Mouse (Mus musculus): ENCODE measurements around the gene Rock2. TPM values are rescaled to one million over a fixed set of nuclear protein-coding genes. Genes with fewer than 3 reads are reported as not detected.

The Rock2 gene
- polyA plus RNA-seq, 1 experiment from 2014 or later = 16.1 TPM

DNA sequence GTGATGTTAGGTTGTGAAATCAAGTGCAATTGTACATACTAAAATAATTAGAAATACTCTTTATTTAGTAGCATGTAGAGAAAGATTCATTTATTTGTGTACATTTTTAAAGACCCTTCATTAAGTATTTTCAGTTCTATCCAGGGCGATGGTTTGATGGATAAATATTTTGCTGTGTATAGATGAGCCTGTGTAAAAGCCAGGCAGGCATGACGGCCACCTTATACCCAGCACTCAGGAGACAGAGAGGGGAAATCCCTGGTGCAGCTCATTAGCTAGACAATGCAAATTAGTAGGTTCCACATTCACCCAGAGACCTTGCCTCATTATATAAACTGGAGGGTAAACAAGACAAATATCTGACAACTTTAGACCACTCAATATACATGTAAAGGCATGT lies 68.7 kb downstream of the Rock2 start:
- peaks cover 77% of the 10 kb centered on the region for H3K36me3 ChIP-seq
- no peak for ATAC-seq (ENCODE audit: extremely low read depth, insufficient number of reproducible peaks, low FRiP score, low TSS enrichment)

DNA sequence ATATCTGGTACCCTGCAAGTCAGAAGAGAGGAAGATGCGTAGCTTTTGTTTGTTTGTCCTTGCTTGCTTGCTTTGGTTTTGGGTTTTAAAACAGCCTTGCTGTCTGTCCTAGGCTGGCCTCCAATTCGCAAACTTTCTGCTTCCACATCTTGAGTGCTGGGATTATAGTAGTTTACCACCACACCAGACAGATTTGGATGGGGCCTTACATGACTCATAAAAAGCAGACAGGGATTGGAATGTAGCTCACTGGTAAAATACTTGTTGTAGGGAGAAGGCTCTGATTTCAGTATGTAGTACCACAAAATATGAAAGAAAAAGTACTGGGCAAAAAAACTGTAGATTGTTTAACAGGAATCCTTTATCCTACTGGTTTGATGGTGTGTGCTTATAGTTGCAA lies 72.1 kb downstream of the Rock2 start:
- Histone ChIP-seq H3K36me3 (peaks cover 76% of the 10 kb centered on the region), H3K27me3 (replicated peaks) (no peaks in the 10 kb centered on the region), H3K4me3 (no peak overlapping the region), H3K4me1 (no peaks in the 10 kb centered on the region), H3K9ac (no peak overlapping the region), H3K4me2 (no peak overlapping the region), H3K27ac (replicated peaks) (no peak overlapping the region), H3K9me3 (no peaks in the 10 kb centered on the region)
- WGBS = 89% methylated on average over 2 of the region's 2 CpGs
- ATAC-seq (ENCODE audit: extremely low read depth, insufficient number of reproducible peaks, low FRiP score, low TSS enrichment) = no peak

More for the DNA sequence above, 68.7 kb downstream of the Rock2 start:
- Histone ChIP-seq H3K4me3 (no peak overlapping the region), H3K27ac (replicated peaks) (no peak overlapping the region), H3K4me1 (no peaks in the 10 kb centered on the region), H3K4me2 (no peak overlapping the region), H3K9me3 (no peaks in the 10 kb centered on the region), H3K27me3 (replicated peaks) (no peaks in the 10 kb centered on the region), H3K9ac (no peak overlapping the region)
- WGBS = 80% methylated on average over 2 of the region's 2 CpGs

DNA sequence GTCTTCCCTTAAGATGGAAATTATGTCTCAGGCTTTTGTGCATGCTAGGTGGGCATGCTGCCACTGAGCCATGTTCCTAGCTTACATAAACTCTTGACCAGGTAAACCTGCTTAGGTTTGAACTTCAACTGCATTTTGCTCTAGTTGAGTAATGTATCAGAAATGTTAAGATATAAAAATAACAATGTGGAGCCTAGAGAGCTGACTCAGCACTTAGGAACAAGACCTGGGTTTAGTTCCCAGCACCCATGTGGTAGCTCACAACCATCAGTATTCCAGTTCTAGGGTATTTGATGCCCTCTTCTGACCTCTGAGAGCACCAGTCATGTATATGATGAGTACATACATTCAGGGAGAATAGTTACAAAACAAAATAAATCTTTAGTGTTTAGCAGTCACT lies 82.4 kb downstream of the Rock2 start:
- no peak for ATAC-seq (ENCODE audit: extremely low read depth, insufficient number of reproducible peaks, low FRiP score, low TSS enrichment)
- no peak overlapping the region for H3K27ac ChIP-seq (replicated peaks)
- no peaks in the 10 kb centered on the region for H3K4me1 ChIP-seq
- no peaks in the 10 kb centered on the region for H3K27me3 ChIP-seq (replicated peaks)
- H3K4me3 ChIP-seq = no peak overlapping the region
- H3K9me3 ChIP-seq = no peaks in the 10 kb centered on the region
- H3K36me3 ChIP-seq = peaks cover 94% of the 10 kb centered on the region
- H3K4me2 ChIP-seq = no peak overlapping the region
- no peak overlapping the region for H3K9ac ChIP-seq

DNA sequence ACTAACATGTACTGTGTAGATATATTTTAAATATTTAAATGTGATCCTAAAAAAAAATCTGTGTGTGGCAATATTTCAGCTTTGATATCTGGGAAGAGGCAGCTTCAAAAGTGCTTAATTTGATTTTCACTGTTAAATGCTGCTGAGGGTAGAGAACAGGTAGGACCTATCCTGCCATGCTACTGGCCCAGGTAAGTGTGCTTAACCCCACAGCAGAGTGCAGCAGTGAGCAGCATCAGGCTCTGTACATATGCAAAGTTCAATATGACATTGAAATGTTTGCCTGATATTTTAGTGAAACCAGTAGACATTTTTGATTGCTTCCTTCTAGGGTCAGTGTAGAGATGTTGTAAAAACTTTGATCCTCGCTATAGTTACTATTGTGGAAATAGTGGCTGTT lies 91.1 kb downstream of the Rock2 start:
- peaks cover 74% of the 10 kb centered on the region for H3K36me3 ChIP-seq

DNA sequence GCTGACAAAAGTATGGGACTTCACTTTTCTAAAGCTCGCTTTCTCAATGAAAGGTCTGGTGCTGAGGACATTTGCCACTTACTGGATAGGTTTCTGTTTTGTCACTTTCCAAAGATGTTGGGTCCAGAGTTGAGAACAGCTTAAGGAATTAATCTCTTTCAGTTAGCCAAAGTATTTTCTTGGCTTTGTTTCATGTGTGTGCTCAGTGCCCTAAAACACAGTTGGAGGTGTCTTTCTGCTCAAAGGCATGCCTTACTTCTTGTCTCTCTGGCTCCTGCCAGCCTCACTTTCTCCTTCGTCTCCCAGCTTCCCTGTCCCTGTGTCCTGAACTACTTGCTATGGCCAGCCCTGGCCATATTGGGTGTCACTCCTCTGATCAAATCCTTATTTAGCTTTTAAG lies 96.7 kb downstream of the Rock2 start:
- H3K27me3 ChIP-seq (replicated peaks) = no peaks in the 10 kb centered on the region
- 79% methylated on average over 2 of the region's 2 CpGs for WGBS
- H3K4me1 ChIP-seq = peaks cover 10% of the 10 kb centered on the region
- no peak overlapping the region for H3K9ac ChIP-seq
- peaks cover 54% of the 10 kb centered on the region for H3K36me3 ChIP-seq
- no peak overlapping the region for H3K27ac ChIP-seq (replicated peaks)
- no peak for ATAC-seq (ENCODE audit: extremely low read depth, insufficient number of reproducible peaks, low FRiP score, low TSS enrichment)
- no peak overlapping the region for H3K4me3 ChIP-seq
- H3K4me2 ChIP-seq = no peak overlapping the region
- no peaks in the 10 kb centered on the region for H3K9me3 ChIP-seq

More for the DNA sequence above, 91.1 kb downstream of the Rock2 start:
- Histone ChIP-seq H3K4me3 (no peak overlapping the region), H3K27me3 (replicated peaks) (no peaks in the 10 kb centered on the region), H3K9me3 (no peaks in the 10 kb centered on the region), H3K4me2 (no peak overlapping the region), H3K4me1 (no peaks in the 10 kb centered on the region), H3K9ac (no peak overlapping the region), H3K27ac (replicated peaks) (no peak overlapping the region)
- 84% methylated on average over 1 of the region's 1 CpGs for WGBS
- ATAC-seq (ENCODE audit: extremely low read depth, insufficient number of reproducible peaks, low FRiP score, low TSS enrichment) = no peak

DNA sequence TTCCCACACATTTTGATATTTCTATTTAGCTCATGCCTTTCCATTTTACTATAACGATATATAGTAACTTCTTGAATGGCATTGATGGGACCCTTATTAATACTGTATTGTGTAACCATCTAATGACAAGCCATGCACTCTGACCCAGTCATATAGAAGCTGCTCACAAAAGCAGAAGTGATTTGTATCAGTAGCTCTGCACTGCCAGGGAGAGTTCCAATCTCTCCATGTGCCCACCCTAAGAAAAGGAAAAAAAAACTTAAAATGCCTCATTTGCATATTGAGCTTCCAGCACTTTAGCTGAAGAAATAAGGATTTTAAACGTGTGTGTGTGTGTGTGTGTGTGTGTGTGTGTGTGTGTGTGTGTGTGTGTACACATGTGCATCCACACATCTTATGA lies 97.7 kb downstream of the Rock2 start:
- Histone ChIP-seq H3K4me3 (no peak overlapping the region), H3K27ac (replicated peaks) (no peak overlapping the region), H3K9me3 (no peaks in the 10 kb centered on the region), H3K36me3 (peaks cover 46% of the 10 kb centered on the region), H3K9ac (no peak overlapping the region), H3K4me1 (peaks cover 10% of the 10 kb centered on the region), H3K4me2 (no peak overlapping the region), H3K27me3 (replicated peaks) (0 out of 2 replicates have a peak, but pooled peaks cover under 1% of the 10 kb centered on the region)
- WGBS = 91% methylated on average over 2 of the region's 2 CpGs
- ATAC-seq (ENCODE audit: extremely low read depth, insufficient number of reproducible peaks, low FRiP score, low TSS enrichment) = no peak

DNA sequence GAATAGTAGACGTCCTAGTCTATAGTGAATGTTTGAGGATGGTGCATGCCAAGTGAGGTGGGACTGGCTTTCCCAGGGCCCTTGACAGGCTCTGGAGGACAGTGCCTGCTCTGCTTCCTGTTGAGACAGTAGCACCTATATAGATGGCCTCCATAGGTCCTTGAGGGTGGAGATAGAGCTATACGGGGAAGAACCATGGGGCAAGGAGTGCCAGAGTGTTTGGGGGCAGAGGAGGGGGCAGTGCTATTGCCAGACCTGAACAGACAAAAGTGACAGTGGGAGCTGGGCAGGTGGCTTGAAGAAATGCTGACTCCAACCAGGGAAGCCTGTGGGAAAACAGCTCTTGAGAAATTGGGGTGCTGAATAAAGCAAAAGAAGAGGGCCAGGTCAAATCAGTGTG lies 99.6 kb downstream of the Rock2 start:
- no peak overlapping the region for H3K4me2 ChIP-seq
- H3K4me3 ChIP-seq = no peak overlapping the region
- no peaks in the 10 kb centered on the region for H3K9me3 ChIP-seq
- H3K27me3 ChIP-seq (replicated peaks) = 0 out of 2 replicates have a peak, but pooled peaks cover 8% of the 10 kb centered on the region
- H3K27ac ChIP-seq (replicated peaks) = no peak overlapping the region
- no peak for ATAC-seq (ENCODE audit: extremely low read depth, insufficient number of reproducible peaks, low FRiP score, low TSS enrichment)
- H3K9ac ChIP-seq = no peak overlapping the region
- H3K36me3 ChIP-seq = peaks cover 34% of the 10 kb centered on the region
- 79% methylated on average over 2 of the region's 2 CpGs for WGBS
- H3K4me1 ChIP-seq = peaks cover 21% of the 10 kb centered on the region

DNA sequence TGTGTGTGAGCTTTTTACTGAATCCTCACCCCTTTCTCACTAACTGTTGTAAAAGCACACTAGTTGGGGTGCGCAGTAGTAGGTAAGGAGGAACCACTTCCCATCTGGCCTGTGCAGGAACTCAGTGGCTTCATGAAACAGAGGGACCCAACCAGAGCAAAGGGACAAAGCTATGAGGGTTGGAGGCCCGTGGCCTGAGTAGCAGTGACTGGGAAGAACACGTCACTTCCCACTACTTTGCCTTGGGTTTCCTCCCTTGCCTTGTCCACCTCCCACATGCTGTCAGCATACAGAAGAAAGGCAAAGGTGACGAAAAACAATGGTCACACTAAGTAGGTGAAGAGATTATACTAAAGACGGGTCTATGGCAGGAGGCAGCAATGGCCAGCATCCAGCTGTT lies 101.6 kb downstream of the Rock2 start:
- peaks cover 23% of the 10 kb centered on the region for H3K36me3 ChIP-seq
- no peak overlapping the region for H3K4me3 ChIP-seq

DNA sequence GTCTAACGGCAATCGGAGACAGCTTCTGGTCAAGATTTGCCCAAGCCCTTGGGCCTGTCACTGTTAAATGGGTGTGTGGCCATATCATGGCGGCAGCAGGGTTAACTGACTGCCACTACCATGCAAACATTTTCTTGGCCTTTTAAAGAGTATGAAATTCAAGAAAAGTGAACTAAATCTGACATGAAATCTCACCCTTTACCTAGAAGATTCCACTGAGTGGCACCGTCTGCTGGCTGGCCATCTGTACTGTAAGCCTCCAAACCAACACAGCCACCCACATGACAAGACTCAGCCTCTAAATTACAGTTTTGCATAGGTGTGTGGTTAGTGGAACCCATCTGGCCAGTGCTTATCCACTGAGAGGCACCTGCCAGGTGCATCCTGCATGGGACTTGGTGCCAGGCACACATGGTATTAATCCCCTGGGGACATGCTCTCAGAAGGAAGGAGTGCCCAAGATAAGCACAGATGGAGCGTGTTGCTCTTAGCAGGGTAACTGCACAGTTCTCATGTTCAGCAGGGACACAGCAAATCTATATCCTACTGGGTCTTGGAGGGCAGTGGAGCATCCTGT lies 102.3 kb downstream of the Rock2 start:
- Histone ChIP-seq H3K9ac (no peak overlapping the region), H3K4me3 (no peak overlapping the region), H3K9me3 (no peaks in the 10 kb centered on the region), H3K4me2 (no peak overlapping the region), H3K4me1 (peaks cover 33% of the 10 kb centered on the region), H3K27ac (replicated peaks) (no peak overlapping the region), H3K36me3 (peaks cover 19% of the 10 kb centered on the region), H3K27me3 (replicated peaks) (peaks cover 21% of the 10 kb centered on the region)
- no peak for ATAC-seq (ENCODE audit: extremely low read depth, insufficient number of reproducible peaks, low FRiP score, low TSS enrichment)
- WGBS = 83% methylated on average over 5 of the region's 5 CpGs

More for the DNA sequence above, 101.6 kb downstream of the Rock2 start:
- Histone ChIP-seq H3K9ac (no peak overlapping the region), H3K9me3 (no peaks in the 10 kb centered on the region), H3K27ac (replicated peaks) (no peak overlapping the region), H3K27me3 (replicated peaks) (peaks cover 14% of the 10 kb centered on the region), H3K4me1 (peaks cover 33% of the 10 kb centered on the region), H3K4me2 (no peak overlapping the region)
- ATAC-seq (ENCODE audit: extremely low read depth, insufficient number of reproducible peaks, low FRiP score, low TSS enrichment) = no peak
- WGBS = 71% methylated on average over 5 of the region's 5 CpGs

DNA sequence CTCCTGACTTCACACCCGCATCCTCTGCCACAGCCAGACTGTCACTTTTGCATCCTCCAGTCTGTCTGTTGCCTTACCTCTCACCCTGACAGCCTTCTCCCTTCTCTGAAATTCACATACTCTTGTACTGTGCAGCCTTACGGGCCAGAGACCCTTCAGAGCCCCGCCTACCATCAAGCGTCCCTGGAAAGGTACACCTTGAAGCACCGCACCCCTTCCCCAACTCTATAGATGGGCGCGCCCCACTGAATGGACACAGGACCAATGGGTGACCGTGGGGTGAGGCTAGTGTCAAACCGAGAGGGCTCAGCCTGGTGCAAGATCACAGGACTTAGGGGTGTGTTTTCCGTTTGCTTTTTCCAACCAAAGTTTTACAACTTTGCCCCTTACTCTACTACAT lies 104.5 kb downstream of the Rock2 start:
- no peak for ATAC-seq (ENCODE audit: extremely low read depth, insufficient number of reproducible peaks, low FRiP score, low TSS enrichment)

DNA sequence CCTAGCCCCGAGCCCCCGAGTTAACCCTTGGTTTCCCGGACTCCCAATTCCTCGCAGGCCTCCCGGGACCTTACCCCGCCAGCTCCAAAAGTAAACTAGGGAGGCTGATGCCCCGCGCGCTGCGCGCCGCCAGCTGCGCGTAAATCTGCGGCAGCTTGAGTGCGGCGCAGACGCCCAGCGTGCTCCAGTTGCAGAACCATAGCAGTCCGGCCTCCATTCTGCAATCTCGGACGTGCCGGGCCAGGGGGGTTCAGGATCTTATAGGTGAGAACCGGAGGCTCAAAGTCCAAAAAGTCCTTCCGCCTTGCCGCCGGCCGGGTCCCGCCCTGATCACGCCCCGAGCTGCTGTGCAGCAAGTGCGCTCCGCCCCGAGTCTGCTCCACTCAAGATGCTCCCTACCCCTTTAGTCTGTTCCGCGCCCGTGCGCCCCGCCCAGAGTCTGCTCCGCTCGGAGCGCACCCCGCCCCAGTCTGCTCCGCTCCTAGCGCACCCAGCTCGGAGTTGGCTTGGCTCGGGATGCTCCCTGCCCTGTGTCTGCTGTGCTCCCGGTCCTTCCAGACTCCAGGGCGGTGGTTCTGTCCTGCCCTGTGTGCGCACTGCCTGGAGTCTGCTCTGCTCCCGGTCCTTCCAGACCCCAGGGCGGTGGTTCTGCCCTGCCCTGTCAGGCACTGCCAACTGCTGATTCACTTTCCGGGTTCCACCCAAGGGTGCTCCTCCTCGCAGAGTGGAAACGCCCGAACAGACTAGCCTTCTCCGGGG lies 105.2 kb downstream of the Rock2 start, which contains the start of gene Pqlc3:
Gene Pqlc3, minus strand, starts transcription at position 670 of the 759 bp plus-strand sequence.
- peak within 1 kb of the TSS; percentile 78 for H3K9ac ChIP-seq
- H3K4me2 ChIP-seq = peak within 1 kb of the TSS; percentile 95
- peaks cover 23% of the 10 kb centered on the region for H3K27me3 ChIP-seq (replicated peaks)
- H3K9me3 ChIP-seq = no peaks in the 10 kb centered on the region
- peaks cover 6% of the 10 kb centered on the region for H3K36me3 ChIP-seq
- H3K27ac ChIP-seq (replicated peaks) = no peak within 1 kb of the TSS
- H3K4me3 ChIP-seq = peak within 1 kb of the TSS; percentile 73
- WGBS = 2% methylated on average over 57 of the region's 57 CpGs
- peaks cover 25% of the 10 kb centered on the region for H3K4me1 ChIP-seq
- ATAC-seq (ENCODE audit: extremely low read depth, insufficient number of reproducible peaks, low FRiP score, low TSS enrichment) = peak; percentile 73

More for the DNA sequence above, 104.5 kb downstream of the Rock2 start:
- H3K4me1 ChIP-seq = peaks cover 32% of the 10 kb centered on the region
- H3K4me2 ChIP-seq = peak overlapping the region; percentile 95
- H3K27me3 ChIP-seq (replicated peaks) = peaks cover 23% of the 10 kb centered on the region
- no peak overlapping the region for H3K27ac ChIP-seq (replicated peaks)
- peak overlapping the region; percentile 78 for H3K9ac ChIP-seq
- 6% methylated on average over 10 of the region's 10 CpGs for WGBS
- H3K36me3 ChIP-seq = peaks cover 10% of the 10 kb centered on the region
- no peaks in the 10 kb centered on the region for H3K9me3 ChIP-seq
- H3K4me3 ChIP-seq = peak overlapping the region; percentile 73

DNA sequence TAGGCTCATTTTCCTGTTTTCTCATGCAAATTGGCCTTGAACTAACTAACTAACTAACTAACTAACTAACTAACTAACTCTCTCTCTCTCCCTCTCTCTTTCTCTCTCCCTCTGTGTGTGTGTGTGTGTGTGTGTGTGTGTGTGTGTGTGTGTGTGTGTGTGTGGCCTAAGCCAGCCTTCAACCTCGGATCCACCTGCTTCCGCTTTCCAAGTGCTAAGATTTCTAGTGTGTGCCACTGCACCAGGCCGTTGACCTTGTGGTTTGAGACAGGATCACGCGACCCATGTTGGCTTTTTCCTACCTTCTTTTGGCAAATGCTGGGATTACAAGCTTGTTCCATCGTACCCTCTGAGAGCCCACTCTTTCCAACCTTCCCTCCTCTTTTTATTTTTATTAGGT lies 105.9 kb downstream of the Rock2 start:
- H3K27ac ChIP-seq (replicated peaks) = no peak overlapping the region
- peak overlapping the region; percentile 95 for H3K4me2 ChIP-seq
- H3K9me3 ChIP-seq = no peaks in the 10 kb centered on the region
- H3K9ac ChIP-seq = no peak overlapping the region
- ATAC-seq (ENCODE audit: extremely low read depth, insufficient number of reproducible peaks, low FRiP score, low TSS enrichment) = no peak
- WGBS = 39% methylated on average over 6 of the region's 6 CpGs
- peaks cover 23% of the 10 kb centered on the region for H3K4me1 ChIP-seq
- peaks cover 2% of the 10 kb centered on the region; the same call in 1 of the 2 replicates for H3K36me3 ChIP-seq
- peaks cover 26% of the 10 kb centered on the region for H3K27me3 ChIP-seq (replicated peaks)
- H3K4me3 ChIP-seq = no peak overlapping the region
